Mouse (Mus musculus): ENCODE results near the gene Etv6.

- TF ChIP-seq CTCF (IDR thresholded peaks at IDR 0.05; ENCODE audit: low read depth, low read length) (no peak), POLR2A (IDR thresholded peaks at IDR 0.05; ENCODE audit: extremely low read depth, insufficient read depth, low read length) (no peak)
Observed at GRCm38 (mm10) chr6:134055588-134055987, 20.1 kb downstream of the Etv6 start.
